Mouse (Mus musculus): ENCODE measurements around the gene Tlr9.

GRCm38 (mm10) chr9:106274652-106275180 is 52.3 kb downstream of the Tlr9 start:
- TF ChIP-seq CTCF (IDR thresholded peaks at IDR 0.05; ENCODE audit: insufficient read depth, low read depth, low read length): no peak
- TF ChIP-seq POLR2A (IDR thresholded peaks at IDR 0.05; ENCODE audit: insufficient read depth, low read depth, low read length): no peak
